Mouse (Mus musculus) stomach, postnatal 0 days (tissue): ENCODE data around the gene Rundc3a. TPM values are rescaled to one million over a fixed set of nuclear protein-coding genes. Genes with fewer than 3 reads are reported as not detected.

Experiments used
- ATAC-seq: fragments of 200-750 bp; cut with Nextera tagmentation; 2 replicates; pipeline ENCODE4 v1.8.0; 2017; ENCODE audit not compliant: low FRiP score, low TSS enrichment
- DNase-seq: peaks from one replicate; pipeline ENCODE4 v3.0.0-alpha.2; 2016; ENCODE audit warnings: low spot score
- H3K27ac ChIP-seq: fragments of 300-500 bp; sonication (generic); replicated peaks from 2 replicates; pipeline ENCODE4 v1.5.1; 2014; ENCODE audit warnings: mild to moderate bottlenecking, control low read depth
- H3K27me3 ChIP-seq: fragments of 300-500 bp; sonication (generic); 2 replicates; pipeline ENCODE4 v1.6.1; 2014; ENCODE audit warnings: low read length; ENCODE audit not compliant: control insufficient read depth, insufficient read depth
- H3K36me3 ChIP-seq: fragments of 300-500 bp; sonication (generic); 2 replicates; pipeline ENCODE4 v1.6.1; 2014; ENCODE audit warnings: low read length, mixed read lengths; ENCODE audit not compliant: control insufficient read depth, insufficient read depth
- H3K4me1 ChIP-seq: fragments of 300-500 bp; sonication (generic); replicated peaks from 2 replicates; pipeline ENCODE4 v1.6.1; 2014; ENCODE audit warnings: antibody characterized with exemption; ENCODE audit not compliant: control insufficient read depth, insufficient read depth
- H3K4me2 ChIP-seq: fragments of 300-500 bp; sonication (generic); replicated peaks from 2 replicates; pipeline ENCODE4 v1.6.1; 2014; ENCODE audit warnings: low read depth, mild to moderate bottlenecking, control low read depth, moderate library complexity
- H3K4me3 ChIP-seq: fragments of 300-500 bp; sonication (generic); 2 replicates; pipeline ENCODE4 v1.5.1; 2014; ENCODE audit warnings: low read depth, low read length, control low read depth
- H3K9ac ChIP-seq: fragments of 300-500 bp; sonication (generic); 2 replicates; pipeline ENCODE4 v1.6.1; 2014; ENCODE audit warnings: mild to moderate bottlenecking, low read length, control low read depth, mixed read lengths
- H3K9me3 ChIP-seq: fragments of 300-500 bp; sonication (generic); 2 replicates; pipeline ENCODE4 v1.6.1; 2016; ENCODE audit warnings: low read length; ENCODE audit not compliant: control insufficient read depth
- CTCF ChIP-seq: IDR thresholded peaks from 2 replicates; pipeline ENCODE4 v1.5.1; 2016; ENCODE audit warnings: antibody characterized with exemption, low read depth, mild to moderate bottlenecking, moderate library complexity
- EP300 ChIP-seq: optimal IDR thresholded peaks from 2 replicates; pipeline ENCODE3; 2016; ENCODE audit warnings: antibody characterized with exemption
- WGBS: fragments of 180-500 bp; shearing (Covaris S2); extraction: QIAGEN DNeasy Blood & Tissue Kit; methylation state at CpG from one replicate; pipeline ENCODE4 v1.1.7; 2014; 5-methylcytosine and 5-hydroxymethylcytosine counted together
- polyA plus RNA-seq: library from polyadenylated mRNA; unstranded; fragments of >200 nt; fragmentation: Nextera tagmentation; extraction: Ambion mirVana; gene quantifications from 2 replicates; pipeline ENCODE4 v1.2.1, GENCODE M21; 2015

Rundc3a gene
- polyA plus RNA-seq, 1 experiment from 2014 or later = 5.1 TPM

DNA sequence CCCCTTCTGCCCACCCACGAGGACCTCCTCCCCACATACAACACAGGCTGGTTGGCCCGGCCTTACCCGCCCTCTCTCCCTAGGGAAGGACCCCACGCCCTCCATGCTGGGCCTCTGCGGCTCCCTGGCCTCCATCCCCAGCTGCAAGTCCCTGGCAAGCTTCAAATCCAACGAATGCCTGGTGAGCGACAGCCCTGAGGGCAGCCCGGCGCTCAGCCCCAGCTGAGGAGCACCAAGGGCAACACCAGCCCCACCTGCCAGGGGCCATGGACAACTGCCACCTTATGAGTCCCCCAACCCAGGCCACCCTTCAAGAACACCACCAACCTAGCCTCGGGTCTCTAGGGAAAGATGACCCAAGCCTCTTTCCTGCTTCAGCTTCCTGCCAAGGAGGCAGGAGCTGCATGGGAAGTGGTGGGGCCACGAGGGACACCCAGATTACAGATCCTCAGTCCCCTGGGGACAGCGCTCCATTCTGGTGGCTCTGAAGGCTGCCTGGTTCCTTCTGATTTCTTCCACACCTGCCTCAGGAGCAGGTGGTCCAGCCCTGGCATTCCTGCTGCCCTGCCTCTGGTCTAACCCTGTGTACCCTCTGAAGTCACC is 8.8 kb downstream of the Rundc3a start:
- TF ChIP-seq EP300 = no peak
- TF ChIP-seq CTCF = no peak
- Histone ChIP-seq H3K4me2 (no peak overlapping the region), H3K36me3 (peaks cover 20% of the 10 kb centered on the region), H3K4me3 (no peak overlapping the region), H3K9me3 (no peaks in the 10 kb centered on the region), H3K27me3 (0 out of 2 replicates have a peak, but pooled peaks cover 5% of the 10 kb centered on the region), H3K9ac (no peak overlapping the region), H3K27ac (no peak overlapping the region), H3K4me1 (peaks cover 5% of the 10 kb centered on the region; the same call in 1 of the 2 replicates)
- WGBS = 60% methylated on average over 12 of the region's 12 CpGs
- DNase-seq (no peak), ATAC-seq (no peak)

DNA sequence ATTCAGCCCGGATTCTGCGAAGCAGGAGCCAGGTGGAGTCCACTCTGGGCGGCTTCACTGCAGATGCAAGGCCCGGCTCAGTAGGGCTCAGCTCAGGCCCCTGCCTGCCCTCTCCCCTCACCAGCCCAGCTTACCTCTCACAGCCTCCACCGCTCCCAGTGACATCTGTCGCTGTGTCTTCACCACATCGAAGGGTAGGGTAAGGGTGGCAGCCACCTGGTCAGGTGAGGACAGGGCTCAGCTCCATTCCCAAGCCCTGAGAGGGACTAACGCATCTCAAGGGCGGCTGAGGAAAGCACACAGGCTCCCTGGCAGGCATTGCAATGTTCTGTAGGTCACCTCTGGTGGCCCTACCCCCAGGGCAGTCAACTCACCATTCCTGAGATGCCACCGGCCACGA is 10.5 kb downstream of the Rundc3a start:
- no peaks in the 10 kb centered on the region for H3K9me3 ChIP-seq
- H3K4me2 ChIP-seq = no peak overlapping the region
- H3K4me3 ChIP-seq = no peak overlapping the region
- no peak for DNase-seq
- H3K9ac ChIP-seq = no peak overlapping the region
- peaks cover 20% of the 10 kb centered on the region for H3K36me3 ChIP-seq
- H3K4me1 ChIP-seq = peaks cover 5% of the 10 kb centered on the region; the same call in 1 of the 2 replicates
- no peak for TF ChIP-seq EP300
- no peak for TF ChIP-seq CTCF
- H3K27me3 ChIP-seq = 0 out of 2 replicates have a peak, but pooled peaks cover 5% of the 10 kb centered on the region
- no peak overlapping the region for H3K27ac ChIP-seq
- no peak for ATAC-seq
- 95% methylated on average over 11 of the region's 11 CpGs for WGBS

DNA sequence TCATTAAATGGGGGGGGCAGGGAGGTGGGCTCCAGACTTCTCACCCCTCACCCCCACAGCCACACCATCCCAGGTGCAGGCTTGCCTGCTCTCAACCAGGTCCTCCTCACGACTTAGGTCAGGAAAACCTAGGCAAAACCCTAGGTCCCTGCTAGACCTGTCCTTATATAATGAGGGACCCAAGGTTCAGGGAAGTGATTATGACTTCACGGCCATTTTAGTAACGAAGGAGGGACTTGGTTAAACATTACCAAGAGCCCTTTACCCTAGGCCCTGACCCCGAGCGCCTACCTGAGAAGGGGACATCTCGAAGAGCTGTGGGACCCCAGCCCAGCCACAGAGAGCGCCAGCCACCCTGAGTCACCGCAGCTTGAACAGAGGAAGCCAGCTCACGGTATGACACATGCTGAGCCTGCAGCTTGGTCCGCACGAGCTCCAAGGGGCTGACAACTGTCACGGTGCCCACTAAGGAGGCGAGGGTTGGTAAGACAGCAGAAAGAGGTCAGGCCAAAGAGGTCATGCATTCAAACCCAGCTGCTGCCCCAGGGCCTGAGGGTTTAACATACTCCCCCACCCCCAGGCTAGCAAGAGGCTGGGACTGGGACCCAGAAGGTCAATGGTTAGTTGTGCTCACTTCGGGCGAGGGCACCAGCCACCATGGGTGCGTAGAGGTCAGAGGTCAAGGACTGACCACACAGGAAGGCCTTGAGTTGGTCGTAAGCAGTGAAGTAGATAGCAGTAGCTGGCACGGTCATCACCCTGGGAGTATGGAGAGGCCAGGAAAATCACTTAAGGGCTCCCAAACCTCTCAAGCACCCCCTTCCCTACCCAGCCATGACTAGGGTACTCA is 11.2 kb downstream of the Rundc3a start:
- no peaks in the 10 kb centered on the region for H3K9me3 ChIP-seq
- no peak overlapping the region for H3K4me3 ChIP-seq
- no peak for TF ChIP-seq EP300
- H3K4me2 ChIP-seq = no peak overlapping the region
- H3K4me1 ChIP-seq = peaks cover 5% of the 10 kb centered on the region; the same call in 1 of the 2 replicates
- H3K27ac ChIP-seq = no peak overlapping the region
- 0 out of 2 replicates have a peak, but pooled peaks cover 4% of the 10 kb centered on the region for H3K27me3 ChIP-seq
- H3K9ac ChIP-seq = peak overlapping the region; percentile 8; the same call in 1 of the 2 replicates
- no peak for DNase-seq
- ATAC-seq = no peak
- H3K36me3 ChIP-seq = peaks cover 20% of the 10 kb centered on the region
- WGBS = 77% methylated on average over 18 of the region's 18 CpGs

DNA sequence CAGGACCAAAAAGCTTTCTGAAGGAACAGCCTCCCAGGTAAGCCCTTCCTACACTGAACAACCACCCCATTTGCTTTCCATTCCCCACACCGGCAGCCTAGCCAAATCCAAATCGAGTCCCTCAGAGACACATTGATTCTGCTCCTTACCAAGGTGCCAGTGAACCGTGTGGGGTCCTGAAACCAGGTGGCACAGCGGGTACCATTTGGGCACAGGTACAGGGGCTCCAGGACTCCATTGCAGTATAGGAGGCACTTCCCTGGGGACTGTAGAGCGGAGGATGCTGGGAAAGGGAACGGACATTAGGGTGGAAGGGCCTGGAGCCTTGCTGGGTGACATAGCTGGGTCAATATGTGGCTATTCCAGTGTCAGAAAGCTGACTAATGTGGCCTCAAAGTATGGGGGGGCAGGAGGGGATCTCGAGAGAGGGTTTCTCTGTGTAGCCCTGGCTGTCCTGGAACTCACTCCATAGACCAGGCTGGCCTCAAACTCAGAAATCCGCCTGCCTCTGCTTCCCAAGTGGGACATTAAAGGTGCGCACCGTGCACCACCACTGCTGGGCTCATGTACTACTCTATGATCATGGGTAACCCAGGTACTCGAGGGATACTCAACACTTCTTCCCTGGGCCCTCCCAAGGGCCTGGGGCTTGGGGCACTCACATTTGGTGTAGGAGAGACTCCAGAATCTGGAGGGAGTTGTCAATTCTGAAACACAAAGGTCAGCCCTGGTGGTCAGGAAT is 12.5 kb downstream of the Rundc3a start:
- ATAC-seq = no peak
- peak overlapping the region; percentile 79; the same call in 1 of the 2 replicates for H3K9ac ChIP-seq
- WGBS = 82% methylated on average over 11 of the region's 11 CpGs

DNA sequence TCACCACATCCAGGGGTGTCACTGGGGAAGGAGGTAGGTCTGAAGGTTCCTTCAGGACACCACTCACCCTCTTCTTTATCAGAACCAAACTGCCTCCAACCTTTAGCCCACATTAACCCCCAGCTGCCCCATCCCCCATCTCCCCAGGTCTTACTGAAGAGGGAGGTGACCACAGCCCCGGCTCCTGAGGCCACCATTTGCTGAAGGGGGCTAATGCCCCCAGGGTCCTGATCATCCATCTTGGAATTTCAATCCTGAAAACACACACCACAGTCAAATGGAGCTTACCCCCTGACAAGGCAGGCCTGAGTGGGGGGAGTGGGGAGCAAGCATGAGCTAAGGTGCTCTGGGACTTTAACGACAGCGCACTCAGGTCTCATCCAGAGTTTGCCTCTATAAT is 13.2 kb downstream of the Rundc3a start:
- WGBS = 9% methylated on average over 3 of the region's 3 CpGs
- ATAC-seq = no peak
- no peak for TF ChIP-seq EP300
- TF ChIP-seq CTCF = no peak

More for the DNA sequence above, 12.5 kb downstream of the Rundc3a start:
- no peak for DNase-seq
- H3K27ac ChIP-seq = no peak overlapping the region
- TF ChIP-seq CTCF (no peak), EP300 (no peak)
- H3K27me3 ChIP-seq = no peaks in the 10 kb centered on the region
- H3K9me3 ChIP-seq = no peaks in the 10 kb centered on the region
- peaks cover 20% of the 10 kb centered on the region for H3K36me3 ChIP-seq
- peak overlapping the region; percentile 81; the same call in 1 of the 2 replicates for H3K4me3 ChIP-seq
- peak overlapping the region; percentile 70; the same call in 1 of the 2 replicates for H3K4me2 ChIP-seq
- peaks cover 5% of the 10 kb centered on the region; the same call in 1 of the 2 replicates for H3K4me1 ChIP-seq

More for the DNA sequence above, 13.2 kb downstream of the Rundc3a start:
- H3K4me3 ChIP-seq = peak overlapping the region; percentile 81
- H3K36me3 ChIP-seq = peaks cover 20% of the 10 kb centered on the region
- no peaks in the 10 kb centered on the region for H3K27me3 ChIP-seq
- H3K9me3 ChIP-seq = no peaks in the 10 kb centered on the region
- peak overlapping the region; percentile 91; the same call in 1 of the 2 replicates for H3K27ac ChIP-seq
- peak overlapping the region; percentile 79 for H3K9ac ChIP-seq
- peaks cover 5% of the 10 kb centered on the region; the same call in 1 of the 2 replicates for H3K4me1 ChIP-seq
- DNase-seq = no peak
- H3K4me2 ChIP-seq = peak overlapping the region; percentile 70
